Mouse (Mus musculus) lung, postnatal 14 days (tissue): ENCODE measurements around the gene Scarb1.

Experiments
- DNase-seq: peaks from one replicate; pipeline ENCODE4 v3.0.0; 2021

Gene Scarb1

DNA sequence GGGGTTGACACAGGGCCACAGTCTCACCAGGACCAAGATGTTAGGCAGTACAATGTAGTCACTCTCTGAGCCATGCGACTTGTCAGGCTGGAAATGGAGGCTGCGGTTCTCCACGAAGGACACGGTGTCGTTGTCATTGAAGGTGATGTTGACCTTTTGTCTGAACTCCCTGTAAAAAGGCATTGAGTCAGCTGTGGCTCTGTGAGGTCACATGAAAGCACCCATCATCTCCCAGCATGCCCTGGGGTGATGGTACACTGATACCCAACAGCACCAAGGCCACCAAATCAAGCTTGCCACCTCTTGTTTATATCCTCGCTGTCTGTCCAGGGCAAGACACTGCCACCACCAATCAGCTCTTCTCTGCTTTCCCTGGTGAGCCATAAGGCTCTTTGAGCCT, 37.8 kb downstream of the Scarb1 start:
- no peak for DNase-seq

DNA sequence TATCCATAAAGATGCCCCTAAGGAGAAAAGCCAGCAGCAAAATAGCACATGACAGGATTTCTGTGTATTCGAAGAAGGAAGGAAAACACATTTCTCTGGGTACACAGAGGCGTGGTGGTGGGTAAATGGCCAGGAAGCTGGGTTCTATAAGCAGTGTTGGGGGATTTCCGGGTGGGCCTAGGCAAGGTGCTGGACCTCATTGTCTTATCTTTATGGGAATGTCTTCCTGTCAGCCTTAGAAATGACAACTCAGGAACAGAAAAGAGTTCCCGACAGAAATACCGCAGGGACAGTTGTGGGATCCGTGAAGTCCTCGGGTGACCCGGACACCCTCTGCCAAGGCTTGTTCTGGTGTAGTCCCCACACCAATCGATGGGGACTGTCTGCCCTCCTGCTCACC, 42.7 kb downstream of the Scarb1 start:
- peak; percentile 22 for DNase-seq

GRCm38 (mm10) chr5:125297171-125297570, 43.7 kb downstream of the Scarb1 start:
- no peak for DNase-seq

DNA sequence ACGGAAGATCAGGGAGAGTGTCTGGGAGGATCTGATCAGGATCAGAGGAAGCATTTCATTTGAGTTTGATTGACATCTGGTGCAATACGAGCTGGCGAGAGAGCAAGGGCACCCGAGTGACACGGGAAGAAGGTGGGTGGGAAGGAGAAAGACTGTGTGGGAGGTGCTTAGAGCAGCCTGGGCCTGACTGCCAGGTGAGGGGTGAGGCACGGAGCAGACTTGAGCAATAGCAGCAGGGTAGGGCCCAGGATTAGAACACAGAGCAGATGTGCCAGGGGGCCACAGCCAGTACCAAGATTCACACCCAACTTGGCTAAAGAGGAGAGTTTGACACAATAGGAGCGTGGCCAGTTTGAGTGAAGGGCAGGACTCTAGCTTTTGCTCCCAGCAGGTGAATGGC, 47.9 kb downstream of the Scarb1 start:
- DNase-seq: no peak

- no peak for DNase-seq
These were observed 49.0 kb downstream of the Scarb1 start for GRCm38 (mm10) chr5:125291895-125292294.

DNA sequence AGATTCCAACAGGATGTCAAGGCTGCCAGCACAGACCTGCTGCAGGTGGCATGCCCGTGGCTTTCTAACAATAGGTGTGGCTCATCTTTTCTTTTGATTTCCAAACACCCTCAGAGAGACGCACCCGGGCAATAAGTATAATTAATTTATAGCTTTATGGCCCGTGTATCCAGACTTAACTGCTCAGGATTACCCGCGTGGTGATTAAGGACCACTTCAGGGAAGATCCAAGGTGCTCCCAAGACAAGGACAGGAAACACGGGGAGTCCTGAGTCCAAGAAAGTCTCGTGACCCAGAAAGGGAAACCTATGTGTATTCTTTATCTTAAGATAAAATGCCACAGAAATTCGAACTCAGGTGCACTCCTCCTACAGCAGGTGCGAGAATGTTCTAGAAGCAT, 49.5 kb downstream of the Scarb1 start:
- no peak for DNase-seq

DNA sequence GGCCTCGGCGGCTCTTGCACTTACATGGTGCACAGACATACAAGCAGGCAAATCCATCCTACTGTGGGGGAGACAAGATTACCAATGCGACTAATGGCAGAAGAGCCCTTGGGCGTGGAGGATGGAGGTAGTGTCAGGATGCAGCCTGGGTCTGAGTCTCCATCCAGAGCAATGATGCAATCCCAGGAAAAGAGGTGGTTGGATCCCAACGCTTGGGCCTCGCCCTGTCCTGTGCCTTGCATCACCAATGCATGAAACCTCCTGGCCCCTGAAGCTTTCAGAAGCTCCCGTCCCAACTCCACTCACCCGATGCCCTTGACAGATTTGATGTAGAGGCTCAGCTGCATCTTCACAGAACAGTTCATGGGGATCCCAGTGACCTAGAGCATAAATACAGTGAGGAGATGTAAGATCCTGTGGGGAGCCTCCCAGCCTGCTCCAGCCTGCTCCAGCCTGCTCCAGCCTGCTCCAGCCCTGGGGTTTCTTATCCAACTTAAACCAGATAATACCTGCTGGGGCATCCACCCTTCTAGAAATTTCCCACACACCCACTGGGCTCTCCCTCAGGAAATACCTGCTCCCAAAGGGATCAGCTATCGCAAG, 53.7 kb downstream of the Scarb1 start:
- DNase-seq: no peak

DNA sequence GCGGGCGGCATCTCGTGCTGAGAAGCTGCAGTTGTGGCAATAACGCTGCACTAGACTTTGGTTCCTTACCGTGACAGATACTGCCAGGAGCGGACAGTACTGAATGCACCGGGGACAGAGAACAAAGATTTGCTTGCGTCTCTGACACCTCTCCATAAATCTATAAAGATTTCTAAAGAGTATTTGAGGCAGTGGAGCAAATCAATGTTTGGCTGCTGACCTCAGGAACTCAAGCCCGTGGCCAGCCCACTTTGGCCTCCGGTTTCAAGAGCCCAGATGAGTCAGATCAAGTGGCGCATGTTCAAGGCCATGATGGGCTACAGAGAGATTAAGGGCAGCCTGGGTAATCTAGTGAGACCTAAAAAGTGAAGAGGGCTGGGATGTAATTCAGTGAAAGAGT, 54.8 kb downstream of the Scarb1 start:
- DNase-seq: no peak

DNA sequence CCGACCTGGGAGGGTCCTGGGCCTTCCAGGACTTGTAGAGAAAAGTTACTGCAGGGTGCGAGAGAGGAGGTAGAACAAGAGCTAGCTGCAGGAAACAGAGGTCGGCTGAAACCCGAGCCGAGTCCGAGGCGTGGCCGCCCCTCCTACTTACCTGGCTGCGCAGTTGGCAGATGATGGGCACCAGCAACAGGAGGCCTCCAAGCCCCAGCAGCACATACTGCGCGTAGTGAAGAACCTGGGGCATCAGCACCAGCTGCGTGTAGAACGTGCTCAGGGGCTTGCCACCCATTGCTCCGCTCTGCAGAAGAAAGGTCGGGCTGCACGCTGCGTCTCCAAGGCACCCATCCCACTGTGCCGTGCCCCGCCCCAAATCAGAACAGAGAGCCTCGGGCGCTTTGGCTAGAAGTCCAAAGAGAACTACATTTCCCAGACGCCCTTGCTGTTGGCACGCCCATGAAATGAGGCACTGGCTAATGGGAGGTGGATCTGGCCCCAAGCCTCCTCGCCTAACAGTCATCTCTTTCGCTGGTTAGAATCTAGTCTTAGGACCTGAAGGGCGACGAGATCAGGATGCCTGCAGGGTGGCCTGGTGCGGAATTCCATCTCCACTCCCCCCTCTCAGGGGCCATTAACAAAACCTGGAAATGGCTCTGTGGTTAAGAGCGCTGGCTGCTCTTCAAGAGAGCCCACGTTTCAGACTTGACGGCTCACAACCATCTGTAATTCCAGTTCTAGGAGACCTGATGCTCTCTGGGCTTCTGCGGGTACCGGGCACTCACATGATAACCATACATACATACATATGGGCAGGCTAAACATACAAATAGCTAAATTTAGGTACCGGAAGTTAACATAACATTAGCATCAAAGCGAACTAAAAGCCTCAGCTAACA, 56.9 kb downstream of the Scarb1 start:
- DNase-seq: peak; percentile 53

DNA sequence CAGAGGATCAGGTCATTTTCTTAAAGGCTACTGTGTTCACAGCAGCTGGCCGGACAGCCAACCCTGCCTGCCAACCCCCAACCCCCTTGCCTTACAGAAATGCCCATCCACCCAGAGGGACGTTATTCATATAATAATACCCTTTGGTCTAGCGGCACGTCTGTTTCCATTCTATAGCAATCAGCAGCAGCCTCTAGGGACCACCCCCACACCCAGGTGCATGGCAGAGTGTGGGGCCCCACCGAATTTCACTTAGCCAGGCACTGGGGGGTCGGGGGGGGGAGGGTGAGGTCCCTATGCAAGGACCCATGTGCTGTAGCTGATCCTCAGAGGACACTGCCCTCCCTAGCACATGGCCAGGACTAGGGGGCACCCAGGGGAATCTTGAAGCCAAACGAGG, 61.7 kb downstream of the Scarb1 start:
- no peak for DNase-seq

DNA sequence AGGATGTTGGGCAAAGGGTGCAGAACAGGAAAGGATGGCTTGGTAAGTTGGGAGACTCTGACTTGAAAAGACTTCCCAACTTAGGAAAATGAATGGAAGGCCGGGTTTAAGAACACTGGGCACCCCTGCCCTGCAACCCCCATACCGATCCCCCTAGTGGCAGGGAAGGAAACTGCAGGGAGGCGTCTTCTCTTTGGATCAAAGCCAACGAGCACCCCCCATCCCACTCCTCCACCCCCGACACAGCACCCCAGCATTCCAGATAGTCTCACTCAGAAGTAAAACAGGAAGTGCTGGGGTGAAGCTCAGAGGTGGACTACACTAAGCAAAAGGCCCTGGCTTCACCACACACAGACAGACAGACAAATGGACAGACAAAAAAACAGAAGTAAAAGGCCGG, 62.6 kb downstream of the Scarb1 start:
- peak; percentile 44 for DNase-seq

DNA sequence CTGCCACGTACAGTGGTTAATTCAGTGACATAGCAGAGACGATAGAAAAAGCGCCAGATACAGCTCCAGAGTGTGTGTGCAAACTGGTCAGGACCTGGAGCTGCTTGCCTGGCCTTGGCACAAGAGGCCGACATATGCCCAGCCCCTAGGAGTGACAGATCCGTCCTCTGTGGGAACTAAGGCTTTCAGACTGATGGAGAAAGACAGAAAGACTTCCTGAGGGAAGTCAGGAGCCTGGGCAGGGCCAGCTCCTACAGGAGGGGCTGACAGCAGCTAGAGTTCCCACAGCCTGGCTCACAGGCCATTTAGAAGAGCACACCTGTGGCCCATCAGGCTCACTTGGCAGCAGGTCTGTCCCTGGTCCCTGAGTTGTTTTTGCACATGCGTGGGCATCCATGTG, 63.6 kb downstream of the Scarb1 start:
- DNase-seq: no peak

DNA sequence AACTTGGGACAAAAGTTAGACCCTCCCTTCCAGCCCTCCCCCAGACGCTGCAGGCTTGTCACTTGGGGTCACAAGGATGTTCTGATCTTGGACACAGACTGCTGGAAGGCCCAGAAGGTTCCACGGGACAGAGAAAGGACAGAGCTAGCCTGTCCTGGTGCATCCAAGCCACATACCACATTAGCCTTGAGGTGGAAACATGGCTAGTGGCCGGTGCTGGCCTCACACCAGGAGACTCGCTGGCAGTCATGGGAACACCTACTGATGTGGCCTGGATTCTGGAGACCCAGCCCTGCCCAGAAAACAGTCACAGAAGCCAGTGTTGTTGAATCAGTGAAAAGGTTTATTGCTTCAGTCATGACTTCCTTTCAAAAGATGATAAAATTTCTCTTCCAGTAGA, 64.1 kb downstream of the Scarb1 start:
- no peak for DNase-seq

GRCm38 (mm10) chr5:125275315-125275714, 65.6 kb downstream of the Scarb1 start:
- DNase-seq: no peak

GRCm38 (mm10) chr5:125274773-125275172, 66.1 kb downstream of the Scarb1 start:
- no peak for DNase-seq

DNA sequence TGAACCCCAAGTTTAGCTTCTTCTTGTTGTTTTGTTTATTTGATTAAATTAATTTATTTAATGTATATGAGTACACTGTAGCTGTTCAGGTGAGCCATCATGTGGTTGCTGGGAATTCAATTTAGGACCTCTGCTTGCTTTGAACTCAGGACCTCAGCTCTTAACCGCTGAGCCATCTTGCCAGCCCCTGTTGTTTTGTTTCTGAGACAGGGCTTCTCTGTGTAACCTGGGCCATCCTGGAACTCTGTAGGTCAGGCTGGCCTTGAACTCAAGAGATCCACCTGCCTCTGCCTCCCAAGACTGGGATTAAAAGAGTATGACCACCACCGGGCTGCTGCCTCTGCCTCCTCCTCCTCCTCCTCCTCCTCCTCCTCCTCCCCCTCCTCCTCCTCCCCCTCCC, 66.7 kb downstream of the Scarb1 start:
- DNase-seq: no peak

DNA sequence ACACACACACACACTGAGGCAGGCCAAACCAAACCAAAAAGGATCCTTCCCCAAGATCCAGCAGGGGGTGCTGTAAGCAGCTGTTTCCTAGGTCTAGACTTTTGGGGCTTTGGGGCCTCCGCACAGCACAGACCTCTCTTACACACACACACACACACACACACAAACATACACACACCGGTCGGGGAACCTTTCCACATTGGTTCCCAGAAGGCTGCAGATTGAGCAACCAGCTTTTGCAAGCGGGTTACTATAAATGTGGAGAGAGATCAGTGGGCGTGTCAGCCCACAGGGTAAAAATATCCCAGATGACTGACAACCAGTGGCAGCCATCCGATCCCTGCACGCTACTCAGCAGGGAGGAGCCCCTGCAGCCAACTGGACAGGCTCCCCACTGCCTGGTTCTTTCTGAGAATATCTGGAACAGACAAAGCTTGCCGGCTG, 67.2 kb downstream of the Scarb1 start:
- DNase-seq: peak; percentile 80

- DNase-seq: no peak
These were observed 68.5 kb downstream of the Scarb1 start for GRCm38 (mm10) chr5:125272231-125272988.

DNA sequence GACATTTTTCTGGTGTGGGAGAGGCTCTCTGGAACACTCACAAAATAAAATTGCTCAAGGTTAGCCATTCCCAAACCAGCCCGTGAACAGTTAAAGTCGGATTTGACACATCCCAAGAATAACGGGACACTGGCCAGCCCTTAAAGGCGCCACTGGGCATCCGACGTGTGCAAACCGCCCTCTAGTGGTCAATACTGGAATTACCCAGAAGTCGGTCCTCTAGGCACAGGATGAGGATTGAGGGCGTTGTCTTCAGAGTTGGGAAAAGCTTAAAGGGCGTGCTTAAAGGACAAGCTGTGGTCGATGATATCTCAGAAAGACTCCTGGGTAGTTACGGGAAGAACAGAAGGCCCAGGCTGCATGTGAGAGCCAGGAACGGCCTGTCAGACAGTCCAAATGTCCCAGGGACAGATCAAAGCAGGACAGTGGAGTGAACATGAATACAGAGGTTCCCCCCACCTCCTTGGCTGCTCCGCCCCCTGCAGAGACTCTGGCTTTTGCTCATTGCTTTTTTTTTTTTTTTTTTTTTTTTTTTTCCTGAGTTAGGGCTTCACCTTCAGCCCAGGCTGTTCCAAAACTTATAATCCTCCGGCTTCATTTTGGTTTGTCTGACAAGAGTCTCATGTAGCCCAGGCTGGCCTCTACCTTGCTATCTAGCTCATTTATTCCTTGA, 69.2 kb downstream of the Scarb1 start:
- peak; percentile 96 for DNase-seq

GRCm38 (mm10) chr5:125270587-125271130, 70.2 kb downstream of the Scarb1 start:
- DNase-seq: peak; percentile 82

DNA sequence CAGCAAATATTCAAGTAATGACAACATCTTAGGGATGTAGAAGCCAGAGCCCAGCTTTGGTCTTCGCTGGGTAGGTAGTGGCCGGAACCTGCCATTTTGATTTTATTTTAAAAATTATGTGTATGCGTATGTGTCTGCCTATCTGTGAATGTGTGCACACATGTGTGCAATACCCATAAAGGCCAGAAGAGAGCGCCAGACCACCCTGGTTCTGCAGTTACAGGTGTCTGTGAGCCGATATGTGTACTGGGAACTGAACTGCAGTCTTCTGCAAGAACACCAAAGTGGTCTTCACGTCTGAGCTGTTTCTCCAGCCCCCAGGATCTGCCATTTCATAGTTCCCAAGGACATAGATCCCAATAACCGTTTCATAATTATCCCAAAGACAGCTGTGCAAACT, 71.1 kb downstream of the Scarb1 start:
- DNase-seq: no peak

- DNase-seq: no peak
These were observed 71.5 kb downstream of the Scarb1 start for GRCm38 (mm10) chr5:125269399-125269798.
